Mouse (Mus musculus): Measurements from ENCODE around the gene Ccnd2. TPM values are rescaled to one million over a fixed set of nuclear protein-coding genes. Genes with fewer than 3 reads are reported as not detected.

The Ccnd2 gene
- 1,002 and 1,039 TPM in 2 replicates for polyA plus RNA-seq (2016; fragmentation: Nextera tagmentation; extraction: Ambion mirVana)

DNA sequence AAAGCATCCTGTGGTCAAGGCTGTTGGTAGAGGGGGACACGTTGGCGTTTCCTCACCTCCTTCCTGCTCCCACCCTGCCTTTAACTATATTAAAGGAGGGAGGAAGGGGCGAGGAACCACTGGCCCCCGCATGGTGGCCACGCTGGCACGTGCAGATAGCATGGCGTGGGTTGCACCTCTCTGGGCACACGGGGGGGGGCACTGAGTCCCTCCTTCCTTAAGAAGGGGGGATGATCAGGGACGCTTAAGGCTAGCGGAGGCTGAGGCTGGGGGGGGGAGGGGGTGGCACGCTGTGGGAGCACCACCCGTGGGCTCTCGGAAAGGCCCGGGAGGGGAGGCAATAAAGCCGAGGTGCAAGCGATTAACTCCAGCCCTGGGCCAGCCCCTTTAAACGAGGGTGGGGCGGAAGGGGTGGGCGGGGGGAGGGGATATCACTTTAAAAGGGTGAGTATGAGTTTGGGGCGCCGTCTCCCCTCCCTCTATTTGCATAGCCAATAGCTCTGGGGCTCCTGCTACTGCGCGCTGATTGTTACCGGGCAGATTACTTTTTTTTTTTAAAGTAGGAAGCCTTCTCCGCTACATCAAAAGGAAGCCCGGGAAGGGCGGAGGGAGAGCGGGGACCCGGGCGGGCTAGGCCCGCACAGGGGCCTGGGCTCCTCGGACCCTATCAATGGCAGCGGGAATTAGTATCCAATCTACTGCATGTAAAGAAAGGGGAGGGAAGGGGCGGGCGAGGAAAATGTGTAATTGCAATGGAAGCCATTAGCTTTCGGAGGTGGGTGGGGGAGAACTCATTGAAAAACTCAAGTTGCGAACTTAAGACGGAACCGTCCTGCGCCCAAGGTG, at the start of gene Ccnd2:
Ccnd2 (minus strand) TSS at position 88 of the 846 bp plus-strand sequence.
- H3K36me3 ChIP-seq (replicated peaks): peaks cover 9% of the 10 kb centered on the region
- peak; percentile 93 for DNase-seq (ENCODE audit: low spot score)
- peaks cover 24% of the 10 kb centered on the region for H3K27me3 ChIP-seq (replicated peaks; ENCODE audit: low read depth, poor library complexity, severe bottlenecking)
- no peaks in the 10 kb centered on the region for H3K9me3 ChIP-seq
- peak within 1 kb of the TSS; percentile 90 for H3K4me3 ChIP-seq
- WGBS: under 1% methylated on average over 40 of the region's 40 CpGs
- H3K27ac ChIP-seq (replicated peaks): peak within 1 kb of the TSS; percentile 96
- peaks cover 66% of the 10 kb centered on the region for H3K4me1 ChIP-seq

DNA sequence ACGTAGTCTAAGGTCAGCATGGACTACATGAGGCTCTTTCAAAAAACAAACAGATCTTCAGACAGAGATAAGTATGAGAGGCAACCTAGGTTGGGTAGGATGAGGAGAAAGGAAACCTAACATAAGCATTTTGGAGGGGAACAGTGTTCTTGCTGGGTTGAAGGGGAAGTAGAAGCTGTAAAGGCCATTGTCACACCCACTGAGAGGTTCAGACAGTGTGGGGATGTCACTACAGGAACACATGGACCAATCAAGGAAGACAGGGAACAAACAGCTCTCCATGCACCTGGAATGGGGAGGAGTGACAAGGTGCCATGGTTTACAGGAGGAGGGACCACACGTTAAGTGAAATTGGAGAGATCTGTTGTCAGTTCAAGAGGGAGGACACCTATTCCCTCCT, 45.0 kb upstream of the Ccnd2 start:
- Histone ChIP-seq H3K27me3 (replicated peaks; ENCODE audit: low read depth, poor library complexity, severe bottlenecking) (no peaks in the 10 kb centered on the region), H3K9me3 (no peaks in the 10 kb centered on the region), H3K4me3 (no peak overlapping the region), H3K27ac (replicated peaks) (no peak overlapping the region), H3K36me3 (replicated peaks) (no peaks in the 10 kb centered on the region), H3K4me1 (no peaks in the 10 kb centered on the region)
- 85% methylated on average over 2 of the region's 2 CpGs for WGBS
- DNase-seq (ENCODE audit: low spot score): no peak

DNA sequence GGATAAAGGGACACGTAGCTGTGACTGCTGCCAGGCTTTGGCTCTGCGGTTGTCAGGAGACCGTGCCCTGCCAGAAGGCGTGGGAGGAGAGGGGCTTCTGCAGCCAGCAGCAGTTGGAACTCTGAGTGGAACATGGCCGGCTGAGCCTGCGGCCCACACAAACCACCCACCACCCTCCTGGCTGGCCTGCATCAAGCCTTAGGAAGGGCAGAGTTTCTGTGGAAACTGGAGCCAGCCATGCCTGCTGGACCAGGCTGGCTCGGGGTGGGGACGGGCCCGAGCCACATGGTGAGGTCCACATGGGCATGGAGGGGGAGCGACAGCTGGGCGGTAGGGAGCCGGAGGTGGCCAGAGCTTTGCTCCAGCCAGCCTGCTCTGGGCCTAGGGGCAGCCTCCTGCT, 29.3 kb upstream of the Ccnd2 start:
- Histone ChIP-seq H3K27me3 (replicated peaks; ENCODE audit: low read depth, poor library complexity, severe bottlenecking) (peaks cover 9% of the 10 kb centered on the region; the same call in 1 of the 2 replicates), H3K9me3 (no peaks in the 10 kb centered on the region), H3K4me3 (no peak overlapping the region), H3K27ac (replicated peaks) (peak overlapping the region; percentile 25; the same call in 1 of the 2 replicates), H3K4me1 (peaks cover 41% of the 10 kb centered on the region), H3K36me3 (replicated peaks) (no peaks in the 10 kb centered on the region)
- DNase-seq (ENCODE audit: low spot score): no peak
- WGBS: 81% methylated on average over 12 of the region's 12 CpGs

DNA sequence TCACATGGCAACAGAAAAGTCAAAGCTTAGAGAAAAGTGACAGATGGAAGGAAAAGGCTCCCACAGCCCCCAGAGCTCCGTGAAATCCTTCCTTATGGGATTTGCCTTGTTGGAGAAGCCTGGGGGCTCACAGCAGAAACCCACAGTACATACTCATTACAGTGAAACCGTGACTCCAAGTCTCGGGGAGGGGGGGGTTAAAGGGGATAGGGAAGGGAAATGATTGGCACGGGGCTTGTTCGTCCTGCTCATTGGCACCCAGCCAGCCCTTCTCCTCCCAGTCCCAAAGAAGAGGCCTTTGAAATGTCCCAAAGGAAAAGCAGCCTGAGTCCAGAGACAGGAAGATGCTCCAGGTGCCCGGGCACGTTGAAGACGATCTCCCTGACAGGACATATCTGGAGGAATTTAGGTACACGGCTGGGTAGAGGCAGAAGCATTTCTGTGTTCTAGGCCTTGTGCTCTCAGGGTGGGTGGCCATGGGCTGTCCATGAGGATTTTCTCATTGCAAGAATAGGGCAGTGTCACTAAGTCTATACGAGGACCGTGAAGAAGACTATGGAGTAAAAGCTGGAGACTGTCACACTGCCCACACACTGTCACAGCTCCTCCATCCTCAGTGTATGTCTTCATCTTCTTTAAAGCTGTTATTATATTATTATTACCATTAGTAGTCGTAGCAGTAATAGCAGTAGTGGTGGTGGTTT, 27.2 kb upstream of the Ccnd2 start:
- H3K27ac ChIP-seq (replicated peaks): no peak overlapping the region
- H3K4me3 ChIP-seq: no peak overlapping the region
- no peak for DNase-seq (ENCODE audit: low spot score)
- peaks cover 9% of the 10 kb centered on the region; the same call in 1 of the 2 replicates for H3K27me3 ChIP-seq (replicated peaks; ENCODE audit: low read depth, poor library complexity, severe bottlenecking)
- 69% methylated on average over 12 of the region's 12 CpGs for WGBS
- H3K9me3 ChIP-seq: no peaks in the 10 kb centered on the region
- no peaks in the 10 kb centered on the region for H3K36me3 ChIP-seq (replicated peaks)
- H3K4me1 ChIP-seq: peaks cover 22% of the 10 kb centered on the region

DNA sequence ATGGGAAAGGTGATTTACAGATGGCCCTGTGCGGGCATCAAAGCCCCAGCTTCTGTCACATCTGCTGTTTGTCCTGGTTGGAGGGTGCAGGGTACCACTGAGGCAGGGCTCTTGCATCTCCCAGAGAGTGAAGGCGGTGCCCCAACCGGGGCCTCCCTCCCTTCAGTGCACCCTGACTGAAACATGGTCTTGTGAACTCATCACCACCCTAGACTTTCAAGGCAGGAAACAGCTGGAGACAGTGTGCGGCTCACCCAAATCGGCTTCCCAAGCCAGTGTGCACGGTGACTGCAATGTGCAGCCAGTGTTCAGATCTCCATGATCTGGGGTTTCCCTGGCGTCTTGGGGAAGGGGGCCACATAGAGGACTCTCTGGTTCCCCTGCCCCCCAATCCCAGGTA, 26.0 kb upstream of the Ccnd2 start:
- 79% methylated on average over 7 of the region's 7 CpGs for WGBS
- H3K27ac ChIP-seq (replicated peaks): peak overlapping the region; percentile 55
- no peaks in the 10 kb centered on the region for H3K36me3 ChIP-seq (replicated peaks)
- H3K4me1 ChIP-seq: peaks cover 19% of the 10 kb centered on the region
- H3K4me3 ChIP-seq: no peak overlapping the region
- H3K9me3 ChIP-seq: no peaks in the 10 kb centered on the region
- H3K27me3 ChIP-seq (replicated peaks; ENCODE audit: low read depth, poor library complexity, severe bottlenecking): peaks cover 9% of the 10 kb centered on the region; the same call in 1 of the 2 replicates
- DNase-seq (ENCODE audit: low spot score): no peak

DNA sequence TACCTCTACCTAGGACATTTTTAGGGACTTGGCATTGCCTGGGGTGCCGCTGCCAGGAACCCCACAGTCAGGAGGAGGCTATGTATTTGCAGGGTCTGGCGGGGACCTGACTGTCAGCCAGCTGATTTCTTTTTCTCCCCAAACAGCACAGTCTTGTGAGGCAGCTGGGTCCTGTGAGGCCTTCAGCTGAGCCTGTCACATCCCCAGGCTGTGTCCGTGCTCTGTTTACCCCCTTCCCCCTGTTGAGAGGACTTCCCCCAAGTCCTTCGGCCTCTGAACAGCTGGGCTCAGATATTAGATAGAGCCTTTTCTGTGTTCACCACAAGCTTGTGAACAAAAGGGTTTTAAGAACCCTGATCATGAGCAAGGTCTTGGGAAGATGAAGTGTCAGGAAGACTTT, 25.4 kb upstream of the Ccnd2 start:
- Histone ChIP-seq H3K27me3 (replicated peaks; ENCODE audit: low read depth, poor library complexity, severe bottlenecking) (peaks cover 9% of the 10 kb centered on the region; the same call in 1 of the 2 replicates), H3K4me3 (no peak overlapping the region), H3K9me3 (no peaks in the 10 kb centered on the region), H3K27ac (replicated peaks) (no peak overlapping the region; the same call in 1 of the 2 replicates), H3K36me3 (replicated peaks) (no peaks in the 10 kb centered on the region), H3K4me1 (peaks cover 19% of the 10 kb centered on the region)
- WGBS: 32% methylated on average over 4 of the region's 4 CpGs
- no peak for DNase-seq (ENCODE audit: low spot score)

DNA sequence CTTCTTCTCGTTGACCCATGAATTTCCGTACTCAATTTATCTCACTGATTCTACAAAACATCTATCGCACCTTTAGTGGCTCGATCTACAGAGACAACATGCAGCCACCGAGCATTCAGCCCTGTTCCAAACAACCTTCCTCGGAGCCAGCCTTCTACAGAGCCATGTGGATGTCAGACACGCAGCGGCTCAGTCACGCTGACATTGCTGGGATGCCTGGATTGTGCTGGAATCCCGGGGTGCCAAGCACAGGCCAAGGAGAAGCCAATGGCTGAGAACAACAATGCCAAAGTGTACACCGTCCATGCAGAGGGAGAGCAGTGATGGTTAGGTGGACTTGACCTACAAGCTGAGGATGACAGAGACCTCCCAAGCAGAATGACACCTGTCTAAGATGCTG, 20.5 kb upstream of the Ccnd2 start:
- peaks cover 6% of the 10 kb centered on the region for H3K4me1 ChIP-seq
- no peak overlapping the region for H3K27ac ChIP-seq (replicated peaks)
- no peaks in the 10 kb centered on the region; the same call in 1 of the 2 replicates for H3K27me3 ChIP-seq (replicated peaks; ENCODE audit: low read depth, poor library complexity, severe bottlenecking)
- 87% methylated on average over 11 of the region's 11 CpGs for WGBS
- H3K4me3 ChIP-seq: no peak overlapping the region
- H3K9me3 ChIP-seq: no peaks in the 10 kb centered on the region
- no peak for DNase-seq (ENCODE audit: low spot score)
- no peaks in the 10 kb centered on the region for H3K36me3 ChIP-seq (replicated peaks)

DNA sequence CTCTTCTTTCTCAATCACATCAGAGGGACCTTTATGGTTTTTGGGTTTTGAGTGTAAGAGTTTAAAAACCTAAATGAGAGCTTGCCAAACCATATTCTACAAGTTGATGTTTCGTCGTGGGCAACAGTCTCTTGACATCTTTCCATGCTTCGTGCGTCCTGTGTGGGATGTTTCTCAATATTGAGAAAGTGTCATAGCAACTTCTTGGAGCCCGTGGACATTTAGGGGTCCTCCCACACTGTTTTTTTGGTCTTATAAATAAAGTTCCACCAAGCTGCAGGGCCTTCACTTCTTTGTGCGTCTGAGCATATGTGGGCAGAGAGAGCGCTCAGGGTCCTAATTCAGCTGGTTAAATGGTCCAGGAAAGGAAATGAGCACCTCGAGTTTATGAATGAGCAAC, 18.7 kb upstream of the Ccnd2 start:
- 88% methylated on average over 8 of the region's 8 CpGs for WGBS
- H3K4me3 ChIP-seq: no peak overlapping the region
- no peak for DNase-seq (ENCODE audit: low spot score)
- H3K9me3 ChIP-seq: no peaks in the 10 kb centered on the region
- no peak overlapping the region for H3K27ac ChIP-seq (replicated peaks)
- H3K27me3 ChIP-seq (replicated peaks; ENCODE audit: low read depth, poor library complexity, severe bottlenecking): no peaks in the 10 kb centered on the region; the same call in 1 of the 2 replicates
- H3K36me3 ChIP-seq (replicated peaks): no peaks in the 10 kb centered on the region
- no peaks in the 10 kb centered on the region for H3K4me1 ChIP-seq

DNA sequence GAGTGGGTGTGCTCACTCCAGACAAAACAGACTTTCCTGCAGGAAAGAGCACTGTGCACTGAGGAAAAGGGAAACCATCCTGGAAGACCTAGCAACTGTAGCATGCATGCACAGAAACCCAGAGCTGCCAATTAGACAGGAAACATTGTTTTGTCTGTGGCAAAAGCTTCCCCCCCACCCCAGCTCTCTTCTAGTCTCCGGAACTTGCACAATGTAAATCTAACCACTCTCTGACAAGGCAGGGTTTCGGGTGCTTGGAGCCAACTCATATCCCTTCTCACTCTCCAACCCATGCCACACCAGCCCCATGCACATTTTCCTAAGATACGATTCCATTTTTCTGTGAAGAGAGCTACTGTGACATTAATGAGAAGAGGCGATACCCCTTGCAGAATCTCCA, 13.7 kb upstream of the Ccnd2 start:
- Histone ChIP-seq H3K9me3 (no peaks in the 10 kb centered on the region), H3K27ac (replicated peaks) (no peak overlapping the region), H3K36me3 (replicated peaks) (no peaks in the 10 kb centered on the region), H3K27me3 (replicated peaks; ENCODE audit: low read depth, poor library complexity, severe bottlenecking) (0 out of 2 replicates have a peak, but pooled peaks cover 11% of the 10 kb centered on the region), H3K4me3 (no peak overlapping the region), H3K4me1 (no peaks in the 10 kb centered on the region)
- 80% methylated on average over 4 of the region's 4 CpGs for WGBS
- no peak for DNase-seq (ENCODE audit: low spot score)

DNA sequence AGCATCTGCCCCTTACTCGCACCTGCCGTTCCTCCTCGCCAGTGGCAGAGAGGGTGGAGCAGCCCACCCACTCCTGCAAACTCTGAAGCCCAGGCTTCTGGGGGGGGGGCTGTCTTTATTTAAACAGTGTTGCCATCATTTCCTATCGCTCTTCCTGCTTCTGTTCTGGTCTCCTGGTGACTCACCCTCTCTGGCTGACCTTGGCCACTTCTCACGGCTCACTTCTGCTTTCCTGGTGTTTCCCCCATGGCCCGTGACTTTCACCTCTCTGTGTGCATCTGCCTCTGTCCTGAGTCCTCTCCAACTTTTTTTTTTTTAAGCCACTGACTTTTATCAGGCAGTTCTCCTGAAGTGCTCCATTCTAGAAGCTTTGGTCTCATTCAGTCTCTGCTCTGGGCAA, 10.8 kb upstream of the Ccnd2 start:
- Histone ChIP-seq H3K4me3 (no peak overlapping the region), H3K9me3 (no peaks in the 10 kb centered on the region), H3K4me1 (0 out of 2 replicates have a peak, but pooled peaks cover under 1% of the 10 kb centered on the region), H3K27ac (replicated peaks) (no peak overlapping the region), H3K27me3 (replicated peaks; ENCODE audit: low read depth, poor library complexity, severe bottlenecking) (0 out of 2 replicates have a peak, but pooled peaks cover 20% of the 10 kb centered on the region), H3K36me3 (replicated peaks) (no peaks in the 10 kb centered on the region)
- WGBS: 69% methylated on average over 6 of the region's 6 CpGs
- DNase-seq (ENCODE audit: low spot score): no peak

DNA sequence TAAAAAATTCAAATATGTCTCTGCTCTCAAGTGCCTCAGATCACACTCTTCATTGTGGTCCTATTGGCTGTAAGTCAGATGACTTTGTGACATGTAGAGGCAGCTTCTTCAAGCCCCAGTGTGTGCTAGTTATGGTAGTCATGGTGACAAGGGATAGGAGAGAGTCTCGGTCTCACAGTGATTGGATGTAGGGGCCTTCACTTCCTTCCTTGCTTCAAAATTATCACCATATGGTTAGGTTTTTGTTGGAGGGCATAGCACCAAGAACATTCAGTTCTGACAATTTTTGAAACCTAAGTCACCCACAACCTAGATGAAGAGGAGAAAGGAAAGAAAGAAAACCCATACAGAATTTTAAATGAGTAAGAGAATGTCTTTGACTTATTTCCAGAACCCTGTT, 5.3 kb upstream of the Ccnd2 start:
- peaks cover 43% of the 10 kb centered on the region for H3K4me1 ChIP-seq
- no peaks in the 10 kb centered on the region for H3K36me3 ChIP-seq (replicated peaks)
- no peaks in the 10 kb centered on the region for H3K9me3 ChIP-seq
- no peak for DNase-seq (ENCODE audit: low spot score)
- 42% methylated on average over 1 of the region's 1 CpGs for WGBS
- H3K27ac ChIP-seq (replicated peaks): no peak overlapping the region
- no peak overlapping the region for H3K4me3 ChIP-seq
- peaks cover 41% of the 10 kb centered on the region for H3K27me3 ChIP-seq (replicated peaks; ENCODE audit: low read depth, poor library complexity, severe bottlenecking)

DNA sequence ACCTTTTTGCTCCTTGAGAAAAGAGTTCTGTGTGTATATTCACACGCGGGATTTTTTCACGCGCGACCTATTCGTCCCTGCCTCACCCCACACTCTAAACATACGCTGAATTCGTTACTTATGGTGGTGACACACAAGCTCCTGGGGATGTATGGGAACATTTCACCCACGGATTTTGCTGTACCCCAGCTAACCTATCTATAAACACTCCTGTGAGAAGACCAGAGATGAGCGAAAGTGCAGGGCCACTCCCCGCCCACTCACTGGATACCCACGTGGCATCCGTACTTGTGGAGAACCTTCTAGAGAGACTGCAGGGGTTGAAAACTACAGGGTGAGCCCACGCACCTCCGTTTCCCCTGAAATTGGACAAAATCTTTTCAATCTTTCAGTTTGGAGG, 3.5 kb upstream of the Ccnd2 start:
- Histone ChIP-seq H3K27me3 (replicated peaks; ENCODE audit: low read depth, poor library complexity, severe bottlenecking) (peaks cover 37% of the 10 kb centered on the region), H3K4me3 (peak overlapping the region; percentile 90), H3K9me3 (no peaks in the 10 kb centered on the region), H3K36me3 (replicated peaks) (no peaks in the 10 kb centered on the region), H3K4me1 (peaks cover 56% of the 10 kb centered on the region), H3K27ac (replicated peaks) (peak overlapping the region; percentile 96)
- WGBS: under 1% methylated on average over 15 of the region's 15 CpGs
- DNase-seq (ENCODE audit: low spot score): peak; percentile 48

Data from embryonic facial prominence, embryonic 10.5 days (tissue).